ENCODE assay signal across 18 mouse cellular contexts in genomic region chr7:140970931-140971330, GRCm38 (mm10). TPM values are rescaled to one million over a fixed set of nuclear protein-coding genes. Genes with fewer than 3 reads are reported as not detected.
DNase-seq lines count a peak whose midpoint lies in the region; ATAC-seq and TF ChIP-seq lines count a peak whose summit lies in the region.
"Had no signal": no experiment of that assay in that cellular context is flagged by ENCODE, and none has a peak within 500 bp of the region (broad histone marks: within the 10 kb centered on the region; RNA-seq: fewer than 3 reads in every experiment).

No protein-coding gene starts in this region.

- WGBS in heart, embryonic 11.5 days (ENCODE audit: insufficient replicate concordance) = 12% methylated on average over 7 of the region's 7 CpGs
- 76% methylated on average over 7 of the region's 7 CpGs for WGBS in liver, adult 2 months
- 41% methylated on average over 7 of the region's 7 CpGs for WGBS in liver, embryonic 11.5 days
- WGBS in forebrain, postnatal 0 days = 53% methylated on average over 7 of the region's 7 CpGs

- no peak overlapping the region for H3K4me3 ChIP-seq in heart, embryonic 11.5 days (ENCODE audit: low read depth, low read length)
- no peak overlapping the region for H3K4me3 ChIP-seq in liver, adult 2 months (ENCODE audit: insufficient read depth, low read depth, low read length)
- H3K4me3 ChIP-seq in liver, embryonic 11.5 days (ENCODE audit: low read depth, low read length) = no peak overlapping the region
- H3K4me3 ChIP-seq in forebrain, postnatal 0 days (ENCODE audit: low read depth, low read length) = no peak overlapping the region
- H3K4me3 ChIP-seq: hindbrain, embryonic 12.5 days; midbrain, embryonic 10.5 days had no signal

- H3K4me1 ChIP-seq in heart, embryonic 11.5 days (ENCODE audit: control insufficient read depth, insufficient read depth, low read length) = peaks cover 11% of the 10 kb centered on the region
- H3K4me1 ChIP-seq in liver, adult 2 months (ENCODE audit: control insufficient read depth, insufficient read depth, low read length) = no peaks in the 10 kb centered on the region
- H3K4me1 ChIP-seq in liver, embryonic 11.5 days (replicated peaks; ENCODE audit: control insufficient read depth, insufficient read depth, low read length) = peaks cover 11% of the 10 kb centered on the region
- no peaks in the 10 kb centered on the region for H3K4me1 ChIP-seq in forebrain, postnatal 0 days (ENCODE audit: insufficient read depth)

- no peak for DNase-seq in heart, adult 9 months (ENCODE audit: low spot score in 2 of 2)
- DNase-seq in liver, adult 2 months (ENCODE audit: extremely low read depth, low read depth, low spot score) = no peak
- no peak for DNase-seq in liver, embryonic 11.5 days (ENCODE audit: low spot score)
- DNase-seq in forebrain, postnatal 0 days = no peak
- DNase-seq in spleen, postnatal 36 days (ENCODE audit: low spot score in 2 of 2) = no peak
- DNase-seq: adrenal gland, adult 2 months; right cerebral cortex, postnatal 14 days; thymus, adult 18-20 months had no signal

- no peak overlapping the region for H3K27ac ChIP-seq in heart, embryonic 11.5 days (ENCODE audit: low read depth, low read length)
- peak overlapping the region; percentile 58 for H3K27ac ChIP-seq in liver, adult 2 months (replicated peaks; ENCODE audit: insufficient read depth, low read depth, low read length)
- H3K27ac ChIP-seq in liver, embryonic 11.5 days (ENCODE audit: low read depth, low read length) = no peak overlapping the region
- H3K27ac ChIP-seq in forebrain, postnatal 0 days (ENCODE audit: low read depth, low read length) = no peak overlapping the region
- H3K27ac ChIP-seq: hindbrain, embryonic 12.5 days; midbrain, embryonic 10.5 days had no signal

- H3K9ac ChIP-seq in heart, embryonic 11.5 days (ENCODE audit: low read depth, low read length) = no peak overlapping the region
- H3K9ac ChIP-seq in liver, adult 2 months (ENCODE audit: low read depth, low read length) = peak overlapping the region; percentile 30
- H3K9ac ChIP-seq in liver, embryonic 11.5 days (ENCODE audit: low read depth, low read length) = no peak overlapping the region
- no peak overlapping the region for H3K9ac ChIP-seq in forebrain, postnatal 0 days
- H3K9ac ChIP-seq: hindbrain, embryonic 12.5 days had no signal

- no peaks in the 10 kb centered on the region for H3K36me3 ChIP-seq in heart, embryonic 11.5 days (ENCODE audit: control insufficient read depth, insufficient read depth, low read length)
- H3K36me3 ChIP-seq in liver, adult 2 months (ENCODE audit: control insufficient read depth, insufficient read depth, low read length) = no peaks in the 10 kb centered on the region
- H3K36me3 ChIP-seq in liver, embryonic 11.5 days (ENCODE audit: control insufficient read depth, insufficient read depth, low read length) = no peaks in the 10 kb centered on the region
- H3K36me3 ChIP-seq in forebrain, postnatal 0 days (ENCODE audit: insufficient read depth) = no peaks in the 10 kb centered on the region
- H3K36me3 ChIP-seq: hindbrain, embryonic 12.5 days; midbrain, embryonic 10.5 days had no signal

- no peak for TF ChIP-seq CTCF in liver, adult 2 months (IDR thresholded peaks at IDR 0.05; ENCODE audit: low read depth, low read length)
- TF ChIP-seq CTCF in forebrain, postnatal 0 days (IDR thresholded peaks at IDR 0.05; ENCODE audit: low read depth) = no peak

- no peaks in the 10 kb centered on the region for H3K9me3 ChIP-seq in heart, embryonic 11.5 days (replicated peaks; ENCODE audit: control insufficient read depth, low read length)
- no peaks in the 10 kb centered on the region for H3K9me3 ChIP-seq in liver, embryonic 11.5 days (ENCODE audit: control insufficient read depth, low read length)
- H3K9me3 ChIP-seq in forebrain, postnatal 0 days (ENCODE audit: low read length) = no peaks in the 10 kb centered on the region
- H3K9me3 ChIP-seq: hindbrain, embryonic 12.5 days; midbrain, embryonic 10.5 days had no signal

- ATAC-seq in heart, embryonic 11.5 days (replicated peaks; ENCODE audit: insufficient number of reproducible peaks, low FRiP score, low TSS enrichment) = peak; percentile 31; the same call in 1 of the 2 replicates
- ATAC-seq in liver, embryonic 11.5 days (replicated peaks; ENCODE audit: low FRiP score) = no peak
- peak; percentile 20 for ATAC-seq in common myeloid progenitor, adult 5-6 weeks (replicated peaks; ENCODE audit: low read depth, poor library complexity, severe bottlenecking)
- ATAC-seq in megakaryocyte-erythroid progenitor cell, adult 5-6 weeks (replicated peaks; ENCODE audit: low FRiP score, low TSS enrichment, poor library complexity, severe bottlenecking) = peak; percentile 36; the same call in 1 of the 2 replicates
- ATAC-seq in forebrain, postnatal 0 days = no peak
- ATAC-seq: Patski had no signal

- H3K4me2 ChIP-seq in heart, embryonic 11.5 days = no peak overlapping the region
- no peak overlapping the region for H3K4me2 ChIP-seq in liver, embryonic 11.5 days
- H3K4me2 ChIP-seq in forebrain, postnatal 0 days (ENCODE audit: low read depth) = no peak overlapping the region
- H3K4me2 ChIP-seq: hindbrain, embryonic 12.5 days had no signal

- H3K79me2 ChIP-seq in liver, adult 2 months (ENCODE audit: control insufficient read depth, insufficient read depth, low read length) = no peaks in the 10 kb centered on the region

- TF ChIP-seq POLR2A in liver, adult 2 months (IDR thresholded peaks at IDR 0.05; ENCODE audit: extremely low read depth, insufficient read depth, low read length) = no peak

- peaks cover 36% of the 10 kb centered on the region for H3K27me3 ChIP-seq in heart, embryonic 11.5 days (ENCODE audit: control insufficient read depth, insufficient read depth, low read length)
- H3K27me3 ChIP-seq in liver, adult 2 months (ENCODE audit: control insufficient read depth, insufficient read depth, low read length) = no peaks in the 10 kb centered on the region
- H3K27me3 ChIP-seq in liver, embryonic 11.5 days (replicated peaks; ENCODE audit: control insufficient read depth, insufficient read depth, low read length) = no peaks in the 10 kb centered on the region
- H3K27me3 ChIP-seq in forebrain, postnatal 0 days (ENCODE audit: insufficient read depth, low read length) = no peaks in the 10 kb centered on the region
- H3K27me3 ChIP-seq: Patski had no signal

RNA-seq across cellular contexts. Expression of gene Ifitm1, which starts 3.9 kb away (rescaled TPM):
- 4.8 and 7.6 TPM in 2 replicates for polyA plus RNA-seq in heart, embryonic 11.5 days (2014; fragmentation: Nextera tagmentation; extraction: Ambion mirVana)
- total RNA-seq in liver, adult 2 months (2014; rRNA removed) = 11.2 and 11.3 TPM in 2 replicates
- polyA plus RNA-seq in liver, adult 2 months (2012; rRNA removed) = 48.6 and 79.4 TPM in 2 replicates
- 32.7 and 33.5 TPM in 2 replicates for polyA plus RNA-seq in liver, embryonic 11.5 days (2014; fragmentation: Nextera tagmentation; extraction: Ambion mirVana)
- total RNA-seq in common myeloid progenitor, adult 5-6 weeks (2017) = 120 and 124 TPM in 2 replicates
- 37.2 and 54.3 TPM in 2 replicates for total RNA-seq in megakaryocyte-erythroid progenitor cell, adult 5-6 weeks (2014; fragmentation: Nextera tagmentation)
- total RNA-seq in megakaryocyte-erythroid progenitor cell, adult 5-6 weeks (2017) = 20.9 and 50.8 TPM in 2 replicates
- total RNA-seq in forebrain, postnatal 0 days (2014; rRNA removed) = 10.5 and 12.7 TPM in 2 replicates
- polyA plus RNA-seq in forebrain, postnatal 0 days (2015; fragmentation: Nextera tagmentation; extraction: Ambion mirVana) = 14.5 and 19.4 TPM in 2 replicates

RNA-seq across cellular contexts. Expression of gene Ifitm2, which starts 15.1 kb away (rescaled TPM):
- 420 and 429 TPM in 2 replicates for polyA plus RNA-seq in heart, embryonic 11.5 days (2014; fragmentation: Nextera tagmentation; extraction: Ambion mirVana)
- total RNA-seq in liver, adult 2 months (2014; rRNA removed) = 270 and 282 TPM in 2 replicates
- 968 and 1,028 TPM in 2 replicates for polyA plus RNA-seq in liver, adult 2 months (2012; rRNA removed)
- 478 and 500 TPM in 2 replicates for polyA plus RNA-seq in liver, embryonic 11.5 days (2014; fragmentation: Nextera tagmentation; extraction: Ambion mirVana)
- total RNA-seq in common myeloid progenitor, adult 5-6 weeks (2017) = 275 and 332 TPM in 2 replicates
- total RNA-seq in megakaryocyte-erythroid progenitor cell, adult 5-6 weeks (2014; fragmentation: Nextera tagmentation) = 285 and 292 TPM in 2 replicates
- total RNA-seq in megakaryocyte-erythroid progenitor cell, adult 5-6 weeks (2017) = 265 and 278 TPM in 2 replicates
- 45.2 and 55.6 TPM in 2 replicates for total RNA-seq in forebrain, postnatal 0 days (2014; rRNA removed)
- 240 and 270 TPM in 2 replicates for polyA plus RNA-seq in forebrain, postnatal 0 days (2015; fragmentation: Nextera tagmentation; extraction: Ambion mirVana)

RNA-seq across cellular contexts. Expression of gene Gm45717, which starts 15.2 kb away (rescaled TPM):
- 0.46 TPM in 1 of 2 replicates, not detected in the other for polyA plus RNA-seq in heart, embryonic 11.5 days (2014; fragmentation: Nextera tagmentation; extraction: Ambion mirVana)
- not detected in 2 replicates for total RNA-seq in liver, adult 2 months (2014; rRNA removed)
- not detected in 2 replicates for polyA plus RNA-seq in liver, adult 2 months (2012; rRNA removed)
- polyA plus RNA-seq in liver, embryonic 11.5 days (2014; fragmentation: Nextera tagmentation; extraction: Ambion mirVana) = not detected in 2 replicates
- 0.96 TPM in 1 of 2 replicates, not detected in the other for total RNA-seq in common myeloid progenitor, adult 5-6 weeks (2017)
- not detected in 2 replicates for total RNA-seq in megakaryocyte-erythroid progenitor cell, adult 5-6 weeks (2014; fragmentation: Nextera tagmentation)
- total RNA-seq in megakaryocyte-erythroid progenitor cell, adult 5-6 weeks (2017) = not detected in 2 replicates
- total RNA-seq in forebrain, postnatal 0 days (2014; rRNA removed) = not detected in 2 replicates
- not detected in 2 replicates for polyA plus RNA-seq in forebrain, postnatal 0 days (2015; fragmentation: Nextera tagmentation; extraction: Ambion mirVana)
- total RNA-seq: adrenal gland, adult 2 months; gastrocnemius, adult 8-10 months had no signal
- polyA plus RNA-seq: adrenal gland, adult 2 months; forebrain, embryonic 11.5 days; limb, embryonic 11.5 days; neural tube, embryonic 14.5 days had no signal

RNA-seq across cellular contexts. Expression of gene Ifitm5, which starts 20.8 kb away (rescaled TPM):
- 0.34 TPM in 1 of 2 replicates, not detected in the other for polyA plus RNA-seq in heart, embryonic 11.5 days (2014; fragmentation: Nextera tagmentation; extraction: Ambion mirVana)
- 0.40 and 0.55 TPM in 2 replicates for total RNA-seq in liver, adult 2 months (2014; rRNA removed)
- polyA plus RNA-seq in liver, adult 2 months (2012; rRNA removed) = 0.76 and 1.0 TPM in 2 replicates
- 0.58 and 0.60 TPM in 2 replicates for polyA plus RNA-seq in liver, embryonic 11.5 days (2014; fragmentation: Nextera tagmentation; extraction: Ambion mirVana)
- not detected in 2 replicates for total RNA-seq in common myeloid progenitor, adult 5-6 weeks (2017)
- 0.55 TPM in 1 of 2 replicates, not detected in the other for total RNA-seq in megakaryocyte-erythroid progenitor cell, adult 5-6 weeks (2014; fragmentation: Nextera tagmentation)
- 2.4 TPM in 1 of 2 replicates, not detected in the other for total RNA-seq in megakaryocyte-erythroid progenitor cell, adult 5-6 weeks (2017)
- 0.86 TPM in 1 of 2 replicates, not detected in the other for total RNA-seq in forebrain, postnatal 0 days (2014; rRNA removed)
- 0.28 and 0.45 TPM in 2 replicates for polyA plus RNA-seq in forebrain, postnatal 0 days (2015; fragmentation: Nextera tagmentation; extraction: Ambion mirVana)
- polyA plus RNA-seq: forebrain, embryonic 11.5 days had no signal

RNA-seq across cellular contexts. Expression of gene Pgghg, which starts 29.7 kb away (rescaled TPM):
- 11.1 and 12.0 TPM in 2 replicates for polyA plus RNA-seq in heart, embryonic 11.5 days (2014; fragmentation: Nextera tagmentation; extraction: Ambion mirVana)
- 16.6 and 19.1 TPM in 2 replicates for total RNA-seq in liver, adult 2 months (2014; rRNA removed)
- polyA plus RNA-seq in liver, adult 2 months (2012; rRNA removed) = 41.3 and 43.3 TPM in 2 replicates
- 13.1 and 13.2 TPM in 2 replicates for polyA plus RNA-seq in liver, embryonic 11.5 days (2014; fragmentation: Nextera tagmentation; extraction: Ambion mirVana)
- total RNA-seq in common myeloid progenitor, adult 5-6 weeks (2017) = 8.0 and 12.1 TPM in 2 replicates
- total RNA-seq in megakaryocyte-erythroid progenitor cell, adult 5-6 weeks (2014; fragmentation: Nextera tagmentation) = 12.2 and 18.7 TPM in 2 replicates
- total RNA-seq in megakaryocyte-erythroid progenitor cell, adult 5-6 weeks (2017) = 6.1 and 7.2 TPM in 2 replicates
- 7.2 and 8.5 TPM in 2 replicates for total RNA-seq in forebrain, postnatal 0 days (2014; rRNA removed)
- 4.7 and 5.3 TPM in 2 replicates for polyA plus RNA-seq in forebrain, postnatal 0 days (2015; fragmentation: Nextera tagmentation; extraction: Ambion mirVana)

Comparison
In these comparisons a context has a peak if more than half of its experiments do, and no peak if none do; other contexts are left out.
1. ATAC-seq: peak in heart, embryonic 11.5 days (single experiment), common myeloid progenitor, adult 5-6 weeks (single experiment) and megakaryocyte-erythroid progenitor cell, adult 5-6 weeks (single experiment); none in liver, embryonic 11.5 days (single experiment) and forebrain, postnatal 0 days (single experiment).